Mouse (Mus musculus) kidney, postnatal 14 days (tissue): Measurements from ENCODE around the gene Kifc1.
A peak's percentile ranks its signal among the peaks of the same experiment; 100 is the strongest.

Experiments
- DNase-seq: peaks from one replicate; pipeline ENCODE4 v3.0.0; 2022; ENCODE audit warnings: mixed read lengths

Kifc1 gene

GRCm38 (mm10) chr17:33890533-33891059, at the start of gene Kifc1:
TSS of gene Kifc1 (minus strand) at chr17:33890661.
- peak; percentile 100 for DNase-seq

- no peak for DNase-seq
These were observed 48.3 kb upstream of the Kifc1 start for GRCm38 (mm10) chr17:33938783-33939182.

GRCm38 (mm10) chr17:33936993-33937392, 46.5 kb upstream of the Kifc1 start:
- no peak for DNase-seq

- DNase-seq: no peak
These were observed 45.1 kb upstream of the Kifc1 start for GRCm38 (mm10) chr17:33935422-33936055.

GRCm38 (mm10) chr17:33932970-33933369, 42.5 kb upstream of the Kifc1 start:
- DNase-seq: no peak

GRCm38 (mm10) chr17:33932448-33932847, 42.0 kb upstream of the Kifc1 start:
- no peak for DNase-seq

GRCm38 (mm10) chr17:33931947-33932346, 41.5 kb upstream of the Kifc1 start:
- DNase-seq: no peak

GRCm38 (mm10) chr17:33931159-33931866, 40.9 kb upstream of the Kifc1 start:
- DNase-seq: no peak

- DNase-seq: peak; percentile 74
These were observed 40.1 kb upstream of the Kifc1 start for GRCm38 (mm10) chr17:33930280-33931158.

GRCm38 (mm10) chr17:33929371-33930279, 39.2 kb upstream of the Kifc1 start, which contains the start of gene Rgl2:
TSS of gene Rgl2 (plus strand) at chr17:33929543.
- peak; percentile 95 for DNase-seq

GRCm38 (mm10) chr17:33928251-33928947, 37.9 kb upstream of the Kifc1 start:
- DNase-seq: no peak

- DNase-seq: no peak
These were observed 35.9 kb upstream of the Kifc1 start for GRCm38 (mm10) chr17:33926207-33926932.

- no peak for DNase-seq
These were observed 35.1 kb upstream of the Kifc1 start for GRCm38 (mm10) chr17:33925406-33926116.

- DNase-seq: no peak
These were observed 34.3 kb upstream of the Kifc1 start for GRCm38 (mm10) chr17:33924577-33925283.

- no peak for DNase-seq
These were observed 30.9 kb upstream of the Kifc1 start for GRCm38 (mm10) chr17:33921361-33921760.

GRCm38 (mm10) chr17:33920282-33921097, 30.0 kb upstream of the Kifc1 start:
- DNase-seq: peak; percentile 90

GRCm38 (mm10) chr17:33919351-33920281, 29.2 kb upstream of the Kifc1 start:
- DNase-seq: peak; percentile 89
